Mouse (Mus musculus): ENCODE data around the gene Mcrip1. TPM values are rescaled to one million over a fixed set of nuclear protein-coding genes. Genes with fewer than 3 reads are reported as not detected.

Gene Mcrip1
- polyA plus RNA-seq, 1 experiment from 2014 or later: 59.2 TPM

- no peak for ATAC-seq
- 68% methylated on average over 13 of the region's 13 CpGs for WGBS (ENCODE audit: insufficient replicate concordance)
These were observed 41.8 kb downstream of the Mcrip1 start for GRCm38 (mm10) chr11:120507611-120508289.

GRCm38 (mm10) chr11:120506899-120507298 lies 42.6 kb downstream of the Mcrip1 start:
- DNase-seq (peak; percentile 63), ATAC-seq (peak; percentile 43)
- H3K4me3 ChIP-seq (ENCODE audit: low read depth, low read length): no peak overlapping the region
- no peak overlapping the region for H3K27ac ChIP-seq (ENCODE audit: low read depth)
- TF ChIP-seq CTCF (IDR thresholded peaks at IDR 0.05; ENCODE audit: low read depth) (peak; percentile 63), EP300 (IDR thresholded peaks at IDR 0.05; ENCODE audit: low read depth) (no peak)
- no peaks in the 10 kb centered on the region for H3K36me3 ChIP-seq (replicated peaks; ENCODE audit: insufficient read depth, low read length)
- H3K27me3 ChIP-seq (ENCODE audit: insufficient read depth, low read length): no peaks in the 10 kb centered on the region
- no peak overlapping the region for H3K9ac ChIP-seq (replicated peaks)
- no peaks in the 10 kb centered on the region for H3K9me3 ChIP-seq (ENCODE audit: low read length)
- H3K4me1 ChIP-seq (ENCODE audit: insufficient read depth): peaks cover 14% of the 10 kb centered on the region
- no peak overlapping the region for H3K4me2 ChIP-seq (ENCODE audit: low read depth, low read length)
- 50% methylated on average over 4 of the region's 4 CpGs for WGBS (ENCODE audit: insufficient replicate concordance)

More at GRCm38 (mm10) chr11:120507611-120508289, 41.8 kb downstream of the Mcrip1 start:
- no peak overlapping the region for H3K9ac ChIP-seq (replicated peaks)
- H3K4me3 ChIP-seq (ENCODE audit: low read depth, low read length): no peak overlapping the region
- TF ChIP-seq CTCF (IDR thresholded peaks at IDR 0.05; ENCODE audit: low read depth) (no peak), EP300 (IDR thresholded peaks at IDR 0.05; ENCODE audit: low read depth) (no peak)
- H3K4me1 ChIP-seq (ENCODE audit: insufficient read depth): peaks cover 14% of the 10 kb centered on the region
- no peak overlapping the region for H3K27ac ChIP-seq (ENCODE audit: low read depth)
- H3K36me3 ChIP-seq (replicated peaks; ENCODE audit: insufficient read depth, low read length): no peaks in the 10 kb centered on the region
- no peak overlapping the region for H3K4me2 ChIP-seq (ENCODE audit: low read depth, low read length)
- no peaks in the 10 kb centered on the region for H3K9me3 ChIP-seq (ENCODE audit: low read length)
- H3K27me3 ChIP-seq (ENCODE audit: insufficient read depth, low read length): no peaks in the 10 kb centered on the region
- DNase-seq: no peak

- H3K4me2 ChIP-seq (ENCODE audit: low read depth, low read length): no peak overlapping the region
- 74% methylated on average over 3 of the region's 3 CpGs for WGBS (ENCODE audit: insufficient replicate concordance)
- no peak for DNase-seq
- peak overlapping the region; percentile 39; the same call in 1 of the 2 replicates for H3K27ac ChIP-seq (ENCODE audit: low read depth)
- no peaks in the 10 kb centered on the region for H3K36me3 ChIP-seq (replicated peaks; ENCODE audit: insufficient read depth, low read length)
- peak; percentile 46 for ATAC-seq
- H3K4me3 ChIP-seq (ENCODE audit: low read depth, low read length): no peak overlapping the region
- H3K4me1 ChIP-seq (ENCODE audit: insufficient read depth): peaks cover 13% of the 10 kb centered on the region
- no peak overlapping the region for H3K9ac ChIP-seq (replicated peaks)
- TF ChIP-seq EP300 (IDR thresholded peaks at IDR 0.05; ENCODE audit: low read depth) (no peak), CTCF (IDR thresholded peaks at IDR 0.05; ENCODE audit: low read depth) (no peak)
- no peaks in the 10 kb centered on the region for H3K27me3 ChIP-seq (ENCODE audit: insufficient read depth, low read length)
- no peaks in the 10 kb centered on the region for H3K9me3 ChIP-seq (ENCODE audit: low read length)
These were observed 43.9 kb downstream of the Mcrip1 start for GRCm38 (mm10) chr11:120505661-120506060.

GRCm38 (mm10) chr11:120501701-120502100 lies 47.8 kb downstream of the Mcrip1 start:
- no peak overlapping the region for H3K27ac ChIP-seq (ENCODE audit: low read depth)
- no peak for ATAC-seq
- peaks cover 3% of the 10 kb centered on the region; the same call in 1 of the 2 replicates for H3K4me1 ChIP-seq (ENCODE audit: insufficient read depth)
- 68% methylated on average over 4 of the region's 4 CpGs for WGBS (ENCODE audit: insufficient replicate concordance)
- H3K27me3 ChIP-seq (ENCODE audit: insufficient read depth, low read length): no peaks in the 10 kb centered on the region
- TF ChIP-seq EP300 (IDR thresholded peaks at IDR 0.05; ENCODE audit: low read depth): no peak
- TF ChIP-seq CTCF (IDR thresholded peaks at IDR 0.05; ENCODE audit: low read depth): no peak
- peaks cover 3% of the 10 kb centered on the region for H3K36me3 ChIP-seq (replicated peaks; ENCODE audit: insufficient read depth, low read length)
- DNase-seq: no peak
- no peak overlapping the region for H3K4me2 ChIP-seq (ENCODE audit: low read depth, low read length)
- no peak overlapping the region for H3K4me3 ChIP-seq (ENCODE audit: low read depth, low read length)
- no peaks in the 10 kb centered on the region for H3K9me3 ChIP-seq (ENCODE audit: low read length)
- H3K9ac ChIP-seq (replicated peaks): no peak overlapping the region

GRCm38 (mm10) chr11:120501018-120501417 lies 48.5 kb downstream of the Mcrip1 start:
- Histone ChIP-seq H3K27ac (ENCODE audit: low read depth) (no peak overlapping the region), H3K4me3 (ENCODE audit: low read depth, low read length) (no peak overlapping the region)
- 53% methylated on average over 6 of the region's 6 CpGs for WGBS (ENCODE audit: insufficient replicate concordance)

GRCm38 (mm10) chr11:120500357-120500756 lies 49.2 kb downstream of the Mcrip1 start:
- Histone ChIP-seq H3K27me3 (ENCODE audit: insufficient read depth, low read length) (no peaks in the 10 kb centered on the region), H3K27ac (ENCODE audit: low read depth) (peak overlapping the region; percentile 16), H3K4me1 (ENCODE audit: insufficient read depth) (peaks cover 3% of the 10 kb centered on the region; the same call in 1 of the 2 replicates), H3K9me3 (ENCODE audit: low read length) (no peaks in the 10 kb centered on the region), H3K4me3 (ENCODE audit: low read depth, low read length) (no peak overlapping the region), H3K4me2 (ENCODE audit: low read depth, low read length) (no peak overlapping the region), H3K9ac (replicated peaks) (peak overlapping the region; percentile 30; the same call in 1 of the 2 replicates), H3K36me3 (replicated peaks; ENCODE audit: insufficient read depth, low read length) (peaks cover 8% of the 10 kb centered on the region)
- TF ChIP-seq EP300 (IDR thresholded peaks at IDR 0.05; ENCODE audit: low read depth) (no peak), CTCF (IDR thresholded peaks at IDR 0.05; ENCODE audit: low read depth) (no peak)
- ATAC-seq (peak; percentile 56), DNase-seq (peak; percentile 62)
- 17% methylated on average over 3 of the region's 3 CpGs for WGBS (ENCODE audit: insufficient replicate concordance)

More at GRCm38 (mm10) chr11:120501018-120501417, 48.5 kb downstream of the Mcrip1 start:
- Histone ChIP-seq H3K9me3 (ENCODE audit: low read length) (no peaks in the 10 kb centered on the region), H3K36me3 (replicated peaks; ENCODE audit: insufficient read depth, low read length) (peaks cover 3% of the 10 kb centered on the region), H3K4me2 (ENCODE audit: low read depth, low read length) (no peak overlapping the region), H3K27me3 (ENCODE audit: insufficient read depth, low read length) (no peaks in the 10 kb centered on the region), H3K4me1 (ENCODE audit: insufficient read depth) (peaks cover 3% of the 10 kb centered on the region; the same call in 1 of the 2 replicates), H3K9ac (replicated peaks) (no peak overlapping the region)
- DNase-seq: no peak
- ATAC-seq: 0 out of 2 replicates have a peak, but pooled peaks have one; percentile 11
- TF ChIP-seq EP300 (IDR thresholded peaks at IDR 0.05; ENCODE audit: low read depth) (no peak), CTCF (IDR thresholded peaks at IDR 0.05; ENCODE audit: low read depth) (no peak)

All from liver, postnatal 0 days (tissue).